Mouse (Mus musculus): Measurements from ENCODE around the gene Hist2h2ab. TPM values are rescaled to one million over a fixed set of nuclear protein-coding genes. Genes with fewer than 3 reads are reported as not detected.
"Not testable (repeated sequence)": the region's sequence is repeated elsewhere in the genome, so short reads cannot be mapped to it uniquely, and the experiment has no call there.

The Hist2h2ab gene
- polyA plus RNA-seq, 1 experiment from 2014 or later: 2.6 TPM

- Histone ChIP-seq H3K9ac (replicated peaks; ENCODE audit: low read depth, low read length) (peak within 1 kb of the TSS; percentile 65), H3K4me1 (ENCODE audit: control insufficient read depth, insufficient read depth, low read length) (peaks cover 15% of the 10 kb centered on the region), H3K4me3 (ENCODE audit: low read depth, low read length) (peak within 1 kb of the TSS; percentile 32), H3K4me2 (replicated peaks; ENCODE audit: low read depth, low read length) (peak within 1 kb of the TSS; percentile 59), H3K27ac (ENCODE audit: low read length) (peak within 1 kb of the TSS; percentile 61)
- H3K36me3 ChIP-seq (ENCODE audit: control insufficient read depth, insufficient read depth, low read length); H3K27me3 ChIP-seq (ENCODE audit: control insufficient read depth, insufficient read depth, low read length); H3K9me3 ChIP-seq (ENCODE audit: control insufficient read depth, low read depth, low read length): not testable (repeated sequence)
- peak; percentile 93 for ATAC-seq (ENCODE audit: insufficient number of reproducible peaks, insufficient read depth, low FRiP score, low read depth)
- WGBS: under 1% methylated on average over 10 of the region's 68 CpGs
These were observed 19.5 kb downstream of the Hist2h2ab start, which contains the start of gene Hist2h3c2 for GRCm38 (mm10) chr3:96238954-96239793. Hist2h3c2 (minus strand) TSS chr3:96239127.

- Histone ChIP-seq H3K4me1 (ENCODE audit: control insufficient read depth, insufficient read depth, low read length) (peaks cover 18% of the 10 kb centered on the region), H3K4me2 (replicated peaks; ENCODE audit: low read depth, low read length) (peak within 1 kb of the TSS; percentile 30), H3K9ac (replicated peaks; ENCODE audit: low read depth, low read length) (peak within 1 kb of the TSS; percentile 31; the same call in 1 of the 2 replicates), H3K27ac (ENCODE audit: low read length) (peak within 1 kb of the TSS; percentile 84), H3K4me3 (ENCODE audit: low read depth, low read length) (peak within 1 kb of the TSS; percentile 4; the same call in 1 of the 2 replicates)
- H3K36me3 ChIP-seq (ENCODE audit: control insufficient read depth, insufficient read depth, low read length); H3K9me3 ChIP-seq (ENCODE audit: control insufficient read depth, low read depth, low read length); H3K27me3 ChIP-seq (ENCODE audit: control insufficient read depth, insufficient read depth, low read length): not testable (repeated sequence)
- ATAC-seq (ENCODE audit: insufficient number of reproducible peaks, insufficient read depth, low FRiP score, low read depth): peak; percentile 85
- 5% methylated on average over 24 of the region's 85 CpGs for WGBS
These were observed 20.5 kb downstream of the Hist2h2ab start, which contains the start of gene Hist2h2aa2 for GRCm38 (mm10) chr3:96239949-96240798. Hist2h2aa2 (minus strand) TSS chr3:96240276.

- H3K27me3 ChIP-seq (ENCODE audit: control insufficient read depth, insufficient read depth, low read length): no peaks in the 10 kb centered on the region
These were observed 21.1 kb downstream of the Hist2h2ab start for GRCm38 (mm10) chr3:96240799-96241197.

GRCm38 (mm10) chr3:96243921-96244572 lies 24.4 kb downstream of the Hist2h2ab start:
- no peak for ATAC-seq (ENCODE audit: insufficient number of reproducible peaks, insufficient read depth, low FRiP score, low read depth)
- 71% methylated on average over 7 of the region's 7 CpGs for WGBS
- no peaks in the 10 kb centered on the region for H3K27me3 ChIP-seq (ENCODE audit: control insufficient read depth, insufficient read depth, low read length)
- peaks cover 16% of the 10 kb centered on the region; the same call in 1 of the 2 replicates for H3K4me1 ChIP-seq (ENCODE audit: control insufficient read depth, insufficient read depth, low read length)
- no peaks in the 10 kb centered on the region for H3K36me3 ChIP-seq (ENCODE audit: control insufficient read depth, insufficient read depth, low read length)
- H3K9me3 ChIP-seq (ENCODE audit: control insufficient read depth, low read depth, low read length): no peaks in the 10 kb centered on the region
- peak overlapping the region; percentile 60 for H3K4me2 ChIP-seq (replicated peaks; ENCODE audit: low read depth, low read length)
- H3K27ac ChIP-seq (ENCODE audit: low read length): peak overlapping the region; percentile 98; the same call in 1 of the 2 replicates
- H3K9ac ChIP-seq (replicated peaks; ENCODE audit: low read depth, low read length): peak overlapping the region; percentile 78; the same call in 1 of the 2 replicates
- H3K4me3 ChIP-seq (ENCODE audit: low read depth, low read length): peak overlapping the region; percentile 43; the same call in 1 of the 2 replicates

More at GRCm38 (mm10) chr3:96240799-96241197, 21.1 kb downstream of the Hist2h2ab start:
- H3K9me3 ChIP-seq (ENCODE audit: control insufficient read depth, low read depth, low read length): no peaks in the 10 kb centered on the region
- H3K36me3 ChIP-seq (ENCODE audit: control insufficient read depth, insufficient read depth, low read length): no peaks in the 10 kb centered on the region
- 77% methylated on average over 9 of the region's 9 CpGs for WGBS
- no peak for ATAC-seq (ENCODE audit: insufficient number of reproducible peaks, insufficient read depth, low FRiP score, low read depth)
- H3K27ac ChIP-seq (ENCODE audit: low read length): peak overlapping the region; percentile 84
- H3K4me1 ChIP-seq (ENCODE audit: control insufficient read depth, insufficient read depth, low read length): peaks cover 18% of the 10 kb centered on the region
- peak overlapping the region; percentile 4; the same call in 1 of the 2 replicates for H3K4me3 ChIP-seq (ENCODE audit: low read depth, low read length)
- H3K4me2 ChIP-seq (replicated peaks; ENCODE audit: low read depth, low read length): peak overlapping the region; percentile 30
- H3K9ac ChIP-seq (replicated peaks; ENCODE audit: low read depth, low read length): peak overlapping the region; percentile 31; the same call in 1 of the 2 replicates

GRCm38 (mm10) chr3:96245003-96245886 lies 25.6 kb downstream of the Hist2h2ab start, which contains the start of gene Hist2h2aa1:
Hist2h2aa1 (plus strand) TSS chr3:96245497.
- Histone ChIP-seq H3K4me3 (ENCODE audit: low read depth, low read length) (peak within 1 kb of the TSS; percentile 43), H3K4me2 (replicated peaks; ENCODE audit: low read depth, low read length) (peak within 1 kb of the TSS; percentile 60), H3K4me1 (ENCODE audit: control insufficient read depth, insufficient read depth, low read length) (peaks cover 16% of the 10 kb centered on the region; the same call in 1 of the 2 replicates), H3K9ac (replicated peaks; ENCODE audit: low read depth, low read length) (peak within 1 kb of the TSS; percentile 78), H3K27ac (ENCODE audit: low read length) (peak within 1 kb of the TSS; percentile 98)
- H3K36me3 ChIP-seq (ENCODE audit: control insufficient read depth, insufficient read depth, low read length); H3K9me3 ChIP-seq (ENCODE audit: control insufficient read depth, low read depth, low read length); H3K27me3 ChIP-seq (ENCODE audit: control insufficient read depth, insufficient read depth, low read length): not testable (repeated sequence)
- peak; percentile 90 for ATAC-seq (ENCODE audit: insufficient number of reproducible peaks, insufficient read depth, low FRiP score, low read depth)
- under 1% methylated on average over 21 of the region's 88 CpGs for WGBS

- Histone ChIP-seq H3K4me3 (ENCODE audit: low read depth, low read length) (peak overlapping the region; percentile 16; the same call in 1 of the 2 replicates), H3K4me1 (ENCODE audit: control insufficient read depth, insufficient read depth, low read length) (peaks cover 16% of the 10 kb centered on the region; the same call in 1 of the 2 replicates)
- H3K4me2 ChIP-seq (replicated peaks; ENCODE audit: low read depth, low read length); H3K9ac ChIP-seq (replicated peaks; ENCODE audit: low read depth, low read length); H3K36me3 ChIP-seq (ENCODE audit: control insufficient read depth, insufficient read depth, low read length); H3K27me3 ChIP-seq (ENCODE audit: control insufficient read depth, insufficient read depth, low read length); ATAC-seq (ENCODE audit: insufficient number of reproducible peaks, insufficient read depth, low FRiP score, low read depth); H3K9me3 ChIP-seq (ENCODE audit: control insufficient read depth, low read depth, low read length); H3K27ac ChIP-seq (ENCODE audit: low read length): not testable (repeated sequence)
- WGBS: 0% methylated on average over 10 of the region's 21 CpGs
These were observed 26.4 kb downstream of the Hist2h2ab start for GRCm38 (mm10) chr3:96246018-96246417.

GRCm38 (mm10) chr3:96246427-96246856 lies 26.8 kb downstream of the Hist2h2ab start, which contains the start of gene Hist2h3c1:
Hist2h3c1 (plus strand) TSS chr3:96246685.
- Histone ChIP-seq H3K4me1 (ENCODE audit: control insufficient read depth, insufficient read depth, low read length) (peaks cover 16% of the 10 kb centered on the region; the same call in 1 of the 2 replicates), H3K9ac (replicated peaks; ENCODE audit: low read depth, low read length) (peak within 1 kb of the TSS; percentile 48), H3K27ac (ENCODE audit: low read length) (peak within 1 kb of the TSS; percentile 35; the same call in 1 of the 2 replicates), H3K4me2 (replicated peaks; ENCODE audit: low read depth, low read length) (peak within 1 kb of the TSS; percentile 49), H3K4me3 (ENCODE audit: low read depth, low read length) (peak within 1 kb of the TSS; percentile 33)
- peak; percentile 93 for ATAC-seq (ENCODE audit: insufficient number of reproducible peaks, insufficient read depth, low FRiP score, low read depth)
- H3K9me3 ChIP-seq (ENCODE audit: control insufficient read depth, low read depth, low read length); H3K27me3 ChIP-seq (ENCODE audit: control insufficient read depth, insufficient read depth, low read length); H3K36me3 ChIP-seq (ENCODE audit: control insufficient read depth, insufficient read depth, low read length): not testable (repeated sequence)
- no CpG with 5 or more reads among the region's 47 CpGs for WGBS

All from stomach, embryonic 14.5 days (tissue).